Mouse (Mus musculus): ENCODE results near the gene Olfr469.

DNA sequence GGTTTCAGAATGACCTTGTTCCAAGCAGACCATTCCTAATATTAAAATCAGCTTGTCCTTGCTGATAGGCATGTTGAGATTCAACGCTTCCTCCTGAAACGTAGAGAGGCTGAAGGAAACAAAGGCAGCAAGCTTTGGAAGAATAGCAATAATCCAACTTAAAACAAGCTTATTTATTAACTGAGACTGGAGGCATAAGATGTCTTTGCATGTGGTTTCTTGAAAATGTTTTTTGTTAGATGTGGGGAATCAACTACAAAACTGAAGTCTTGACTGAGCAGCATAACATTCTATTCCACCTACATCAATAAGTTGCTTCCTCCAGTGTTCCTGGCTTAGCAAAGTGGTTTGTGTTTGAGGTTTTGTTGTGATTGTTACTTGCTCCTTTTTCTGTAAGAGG lies 24.2 kb downstream of the Olfr469 start, which contains the start of gene Ovch2:
- TF ChIP-seq ZNF384 (IDR thresholded peaks at IDR 0.05; ENCODE audit: low read depth, low read length) (no peak), MAFK (IDR thresholded peaks at IDR 0.05; ENCODE audit: insufficient read depth, low read depth, low read length) (no peak), HCFC1 (IDR thresholded peaks at IDR 0.05; ENCODE audit: borderline replicate concordance, insufficient read depth, low read length) (no peak), ZC3H11A (IDR thresholded peaks at IDR 0.05; ENCODE audit: borderline replicate concordance, low read depth, low read length) (no peak), CHD2 (IDR thresholded peaks at IDR 0.05; ENCODE audit: low read depth, low read length) (no peak)

All from ES-E14 (cell line).